Mouse (Mus musculus) erythroblast, embryonic 14.5 days (primary cell): ENCODE data around the gene Bad. TPM values are rescaled to one million over a fixed set of nuclear protein-coding genes. Genes with fewer than 3 reads are reported as not detected.
"Not testable (repeated sequence)": the region's sequence is repeated elsewhere in the genome, so short reads cannot be mapped to it uniquely, and the experiment has no call there.

Experiments used
- H3K27me3 ChIP-seq: 2 replicates; pipeline ENCODE4 v1.6.1; 2012; ENCODE audit warnings: inconsistent platforms; ENCODE audit not compliant: control insufficient read depth
- H3K36me3 ChIP-seq: 2 replicates; pipeline ENCODE4 v1.6.1; 2012; ENCODE audit warnings: mild to moderate bottlenecking, inconsistent platforms; ENCODE audit not compliant: control insufficient read depth
- H3K4me1 ChIP-seq: 2 replicates; pipeline ENCODE4 v1.6.1; 2012; ENCODE audit warnings: inconsistent platforms; ENCODE audit not compliant: control insufficient read depth
- H3K4me3 ChIP-seq: replicated peaks from 2 replicates; pipeline ENCODE3; 2012; ENCODE audit warnings: moderate library complexity, mild to moderate bottlenecking, inconsistent platforms
- H3K9me3 ChIP-seq: 2 replicates; pipeline ENCODE4 v1.6.1; 2012; ENCODE audit warnings: low read length, inconsistent platforms, mixed read lengths; ENCODE audit not compliant: control insufficient read depth
- GATA1 ChIP-seq: IDR thresholded peaks from 2 replicates; pipeline ENCODE4 v1.6.1; 2012; ENCODE audit warnings: low read length, inconsistent platforms, mixed read lengths
- TAL1 ChIP-seq: IDR thresholded peaks from 3 replicates; pipeline ENCODE4 v1.6.1; 2012; ENCODE audit warnings: low read length, inconsistent platforms, mixed read lengths
- polyA plus RNA-seq: library from polyadenylated mRNA; stranded (reverse); fragments of >175 nt; gene quantifications from 2 replicates; pipeline ENCODE4 v1.2.3, GENCODE M21; 2012

The Bad gene
- polyA plus RNA-seq, 1 experiment = 6.1 TPM

DNA sequence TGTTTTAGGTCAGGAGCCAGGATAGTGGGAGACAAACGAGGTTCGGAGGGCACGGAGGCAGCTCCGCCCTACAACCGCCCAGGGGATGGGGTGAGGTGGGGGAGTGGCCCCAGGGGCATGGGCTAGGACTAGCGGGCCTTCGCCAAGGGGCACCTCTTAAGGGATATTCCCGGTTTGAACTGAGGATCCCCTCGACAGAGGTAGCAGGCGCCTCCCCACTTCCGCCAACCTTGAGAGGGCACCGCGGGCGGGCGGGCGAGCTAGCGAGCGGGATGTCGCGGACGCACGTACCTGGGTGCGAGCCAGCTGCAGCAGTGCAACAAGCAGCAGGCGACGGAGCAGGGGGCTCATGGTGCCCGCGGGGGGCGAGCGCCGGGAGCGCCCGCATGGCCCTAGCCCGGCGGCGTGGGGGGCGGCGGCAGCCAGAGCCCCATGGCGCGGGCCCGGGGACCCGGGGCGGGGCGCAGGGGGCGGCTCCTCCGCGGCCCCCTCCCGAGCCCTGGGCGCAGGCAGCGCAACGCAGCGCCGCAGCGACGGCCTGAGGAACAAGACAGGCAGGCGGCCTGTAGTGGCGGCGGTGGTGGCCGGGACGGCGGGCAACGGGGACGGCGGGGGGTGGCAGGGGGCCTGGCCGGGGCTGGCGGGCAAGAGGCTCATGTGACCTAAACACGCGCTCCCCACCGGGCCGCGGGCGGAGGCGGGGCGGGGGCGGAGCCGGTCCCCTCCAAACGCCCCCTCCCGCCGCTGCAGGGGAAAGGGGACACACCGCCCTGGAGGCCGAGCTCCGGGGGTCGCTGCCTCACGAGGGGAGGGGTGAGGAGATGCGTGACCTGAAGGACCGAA, 45.6 kb downstream of the Bad start, which contains the start of gene Vegfb:
TSS of gene Vegfb (minus strand) at position 591 of the 843 bp plus-strand sequence.
- Histone ChIP-seq H3K27me3 (no peaks in the 10 kb centered on the region), H3K36me3 (peaks cover 35% of the 10 kb centered on the region), H3K4me1 (peaks cover 52% of the 10 kb centered on the region), H3K9me3 (no peaks in the 10 kb centered on the region), H3K4me3 (peak within 1 kb of the TSS; percentile 66)
- TF ChIP-seq GATA1 (no peak), TAL1 (no peak)

DNA sequence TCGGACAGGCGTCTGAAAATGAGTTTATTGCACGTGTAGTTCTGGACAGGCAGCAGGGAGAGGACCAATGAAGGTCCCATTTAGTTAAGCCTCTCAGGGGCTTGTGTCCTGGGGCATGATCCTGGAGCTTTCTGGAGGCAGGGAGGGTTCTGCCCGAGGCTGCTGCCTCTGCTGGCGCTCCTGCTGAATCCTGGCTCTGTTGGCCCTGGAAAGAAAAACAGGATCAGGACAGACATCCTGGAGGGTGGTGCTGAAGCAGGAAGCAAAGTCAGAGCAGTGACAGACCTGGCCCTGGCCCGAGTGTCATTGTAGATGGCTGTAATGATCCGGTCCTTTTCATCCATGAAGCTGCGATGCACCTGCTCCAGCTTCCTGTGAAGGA, 46.2 kb downstream of the Bad start:
- TF ChIP-seq GATA1 (no peak), TAL1 (no peak)
- Histone ChIP-seq H3K4me1 (peaks cover 53% of the 10 kb centered on the region), H3K36me3 (peaks cover 31% of the 10 kb centered on the region), H3K27me3 (no peaks in the 10 kb centered on the region), H3K4me3 (peak overlapping the region; percentile 66), H3K9me3 (no peaks in the 10 kb centered on the region)

DNA sequence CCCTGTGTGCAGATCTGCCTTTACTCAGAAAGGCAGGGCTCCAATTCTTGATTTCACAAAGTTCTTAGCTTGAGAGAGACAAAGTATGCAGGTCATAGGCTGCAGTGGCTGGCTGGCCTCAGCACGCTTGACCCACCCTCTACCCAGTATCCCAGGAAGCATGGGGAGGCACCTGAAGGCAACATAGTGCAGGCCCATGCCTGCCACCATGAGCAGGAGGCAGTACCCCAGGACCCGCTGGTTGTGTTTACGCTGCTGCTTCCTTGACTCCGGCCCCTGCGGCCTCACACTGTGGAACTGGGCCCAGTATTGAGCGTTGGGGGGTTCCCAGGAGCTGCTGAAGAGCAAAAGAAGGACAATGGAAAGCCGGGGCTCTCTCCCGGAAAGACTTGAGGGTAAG, 47.6 kb downstream of the Bad start:
- peaks cover 20% of the 10 kb centered on the region for H3K36me3 ChIP-seq
- no peak for TF ChIP-seq GATA1
- no peak for TF ChIP-seq TAL1
- H3K4me1 ChIP-seq = peaks cover 62% of the 10 kb centered on the region
- no peak overlapping the region for H3K4me3 ChIP-seq
- no peaks in the 10 kb centered on the region for H3K27me3 ChIP-seq
- H3K9me3 ChIP-seq = no peaks in the 10 kb centered on the region

DNA sequence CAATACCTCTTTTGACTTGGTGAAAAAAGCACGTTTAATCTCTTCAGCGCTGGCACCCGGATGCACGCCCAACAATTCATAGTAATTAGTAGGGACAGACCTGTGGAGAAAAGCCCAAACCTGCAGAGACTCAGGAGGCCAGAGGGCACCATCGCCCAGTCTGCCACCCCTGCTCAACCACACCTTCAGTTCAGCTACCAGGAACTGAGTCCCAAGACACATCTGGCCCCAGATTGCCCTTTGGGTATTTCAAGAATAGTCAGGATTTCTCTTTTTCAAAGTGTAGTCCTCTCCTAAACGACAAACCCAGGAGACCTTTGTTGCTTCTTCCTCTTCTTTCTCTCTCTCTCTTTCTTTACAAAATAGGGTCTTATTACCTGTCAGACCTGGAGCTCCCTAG, 49.1 kb downstream of the Bad start:
- TF ChIP-seq TAL1 = no peak
- TF ChIP-seq GATA1 = no peak
- Histone ChIP-seq H3K4me1 (peaks cover 69% of the 10 kb centered on the region), H3K27me3 (no peaks in the 10 kb centered on the region), H3K36me3 (peaks cover 16% of the 10 kb centered on the region), H3K4me3 (no peak overlapping the region), H3K9me3 (no peaks in the 10 kb centered on the region)

DNA sequence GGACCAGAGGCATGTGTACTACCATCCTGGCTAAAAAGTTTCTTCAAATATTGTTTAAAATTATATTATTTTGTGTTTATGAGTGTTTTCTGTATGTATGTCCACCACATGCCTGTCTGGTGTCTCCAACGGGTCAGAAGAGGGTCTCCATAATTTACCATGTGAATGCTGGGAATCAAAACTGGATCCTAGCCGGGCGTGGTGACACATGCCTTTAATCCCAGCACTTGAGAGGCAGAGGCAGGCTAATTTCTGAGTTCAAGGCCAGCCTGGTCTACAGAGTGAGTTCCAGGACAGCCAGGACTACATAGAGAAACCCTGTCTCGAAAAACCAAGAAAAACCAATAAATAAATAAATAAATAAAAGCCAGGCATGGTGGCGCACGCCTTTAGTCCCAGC, 49.5 kb downstream of the Bad start:
- Histone ChIP-seq H3K4me1 (peaks cover 68% of the 10 kb centered on the region), H3K36me3 (peaks cover 12% of the 10 kb centered on the region)
- not testable (repeated sequence) for H3K4me3 ChIP-seq, H3K9me3 ChIP-seq, H3K27me3 ChIP-seq

DNA sequence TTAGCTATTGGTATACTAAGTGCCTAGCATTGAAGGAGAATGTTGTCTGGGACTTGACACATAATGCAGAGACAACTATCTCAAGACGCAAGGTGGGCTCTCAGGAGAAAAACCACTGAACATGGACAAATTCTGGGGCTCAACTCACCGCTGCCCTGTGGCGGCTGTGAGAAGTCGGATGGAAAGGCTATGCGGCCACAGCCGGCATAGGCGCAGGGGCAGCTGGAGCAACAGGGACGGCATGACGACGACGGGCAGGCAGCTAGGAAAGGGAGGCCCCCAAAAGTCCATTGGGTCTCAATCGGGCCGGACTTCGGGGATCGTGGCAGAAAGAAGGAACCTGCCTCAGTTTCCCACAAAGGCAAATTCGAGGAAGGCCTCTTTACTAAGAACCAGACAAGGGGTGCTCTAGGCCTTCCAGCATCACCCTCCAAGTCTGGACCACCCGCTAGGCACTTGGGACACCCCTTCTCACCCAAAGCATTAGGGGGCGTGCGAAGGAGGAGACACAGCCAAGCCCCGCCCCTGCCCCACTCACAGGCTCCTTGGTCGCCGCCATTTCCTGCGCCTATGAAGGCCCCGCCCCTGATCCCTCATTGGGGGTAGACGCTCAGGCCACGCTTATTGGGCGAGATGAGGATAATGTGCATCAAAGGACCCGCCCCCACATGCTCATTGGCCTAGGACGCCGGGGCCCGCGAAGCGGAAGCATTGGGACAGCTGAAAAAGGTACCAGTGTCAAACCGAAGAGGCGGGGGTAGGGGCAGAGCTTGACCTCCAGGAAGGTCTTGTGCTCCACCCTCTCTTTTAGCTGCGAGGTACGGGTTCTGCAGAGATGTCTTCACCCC, 50.6 kb downstream of the Bad start, which contains the start of gene Dnajc4:
TSS of gene Dnajc4 (minus strand) at position 562 of the 848 bp plus-strand sequence.
- peaks cover 12% of the 10 kb centered on the region for H3K36me3 ChIP-seq
- peak within 1 kb of the TSS; percentile 86 for H3K4me3 ChIP-seq
- TF ChIP-seq TAL1 (no peak), GATA1 (no peak)
- no peaks in the 10 kb centered on the region for H3K9me3 ChIP-seq
- H3K4me1 ChIP-seq = peaks cover 65% of the 10 kb centered on the region
- no peaks in the 10 kb centered on the region for H3K27me3 ChIP-seq

DNA sequence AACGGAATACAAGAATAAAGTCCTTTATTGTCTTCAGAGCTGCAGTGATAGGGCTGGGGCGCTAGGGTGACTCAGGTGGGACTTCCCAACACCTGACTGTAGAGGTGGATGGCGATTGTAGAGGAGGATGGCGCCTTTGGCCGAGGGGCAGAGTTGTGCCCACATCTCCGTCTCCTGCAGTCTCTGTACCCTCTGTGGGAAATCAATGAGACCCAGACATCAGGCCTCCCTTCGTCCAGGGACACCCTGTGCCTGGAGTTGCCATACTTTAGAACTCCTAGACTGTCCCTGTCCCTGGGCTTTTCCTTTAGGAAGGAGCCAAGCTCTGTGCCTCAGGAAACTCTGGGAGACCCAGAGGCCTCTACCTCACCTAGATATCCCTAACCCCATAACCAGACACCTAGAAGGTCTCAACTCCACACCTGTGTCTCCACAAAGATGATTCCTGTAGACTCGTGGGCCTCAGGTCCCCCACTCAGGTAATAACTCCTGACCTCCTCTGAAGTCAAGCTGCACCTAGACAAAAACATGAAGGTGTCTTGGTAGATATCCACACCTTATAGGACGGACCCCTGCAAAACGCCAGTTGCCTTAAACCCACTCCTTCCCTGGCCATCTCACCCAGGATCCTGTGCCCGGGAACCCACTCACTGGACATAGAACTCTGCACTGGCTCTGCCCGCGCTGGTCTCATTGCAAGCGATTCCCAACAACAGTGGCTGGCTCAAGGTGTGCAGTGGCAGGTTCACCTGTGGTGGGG, 51.5 kb downstream of the Bad start:
- Histone ChIP-seq H3K36me3 (peaks cover 20% of the 10 kb centered on the region), H3K4me1 (peaks cover 62% of the 10 kb centered on the region), H3K9me3 (no peaks in the 10 kb centered on the region), H3K4me3 (peak overlapping the region; percentile 86), H3K27me3 (no peaks in the 10 kb centered on the region)
- TF ChIP-seq GATA1 = no peak
- no peak for TF ChIP-seq TAL1

DNA sequence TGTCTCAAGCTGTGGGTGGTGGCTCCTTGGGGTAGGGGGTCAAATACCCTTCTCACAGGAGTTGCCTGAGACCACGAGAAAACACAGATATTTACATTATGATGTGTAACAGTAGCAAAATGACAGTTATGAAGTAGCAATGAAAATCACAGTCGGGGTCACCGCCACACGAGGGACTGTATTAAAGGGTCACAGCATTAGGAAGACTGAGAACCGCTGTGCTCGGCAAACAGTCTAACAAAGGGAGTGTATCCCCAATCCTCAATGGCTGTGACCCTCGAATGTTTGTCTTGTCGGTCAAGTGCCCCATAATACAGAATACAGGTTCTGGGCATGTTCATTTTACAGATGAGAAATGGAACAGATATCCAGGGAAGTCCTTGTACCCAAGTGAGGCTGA, 52.3 kb downstream of the Bad start:
- TF ChIP-seq TAL1 = no peak
- TF ChIP-seq GATA1 = no peak
- Histone ChIP-seq H3K4me1 (peaks cover 64% of the 10 kb centered on the region), H3K9me3 (no peaks in the 10 kb centered on the region), H3K27me3 (no peaks in the 10 kb centered on the region), H3K4me3 (no peak overlapping the region), H3K36me3 (peaks cover 28% of the 10 kb centered on the region)

DNA sequence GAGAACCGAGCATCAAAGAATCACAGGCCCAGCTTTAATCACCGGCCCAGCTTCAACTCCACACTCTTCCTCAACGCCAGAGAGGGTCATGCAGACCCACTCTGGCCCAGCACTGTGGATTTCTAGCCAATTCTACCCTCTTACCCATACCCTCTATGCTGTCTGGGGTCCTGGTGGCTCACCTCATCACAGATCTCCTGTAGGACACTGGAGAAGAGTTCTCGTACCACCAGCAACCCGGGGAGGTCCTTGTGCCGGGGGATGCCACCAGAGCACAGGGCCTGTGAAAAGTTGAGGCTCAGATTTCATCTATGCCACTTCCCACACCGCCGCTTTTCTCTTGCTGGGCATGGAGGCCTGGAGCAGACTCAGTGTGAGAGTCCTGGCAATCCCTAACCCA, 52.8 kb downstream of the Bad start:
- H3K4me3 ChIP-seq = no peak overlapping the region
- peaks cover 69% of the 10 kb centered on the region for H3K4me1 ChIP-seq

More for the DNA sequence above, 52.8 kb downstream of the Bad start:
- Histone ChIP-seq H3K9me3 (no peaks in the 10 kb centered on the region), H3K27me3 (no peaks in the 10 kb centered on the region), H3K36me3 (peaks cover 30% of the 10 kb centered on the region)
- TF ChIP-seq GATA1 (no peak), TAL1 (no peak)
